Mouse (Mus musculus): ENCODE measurements around the gene Ssr1.

The Ssr1 gene

DNA sequence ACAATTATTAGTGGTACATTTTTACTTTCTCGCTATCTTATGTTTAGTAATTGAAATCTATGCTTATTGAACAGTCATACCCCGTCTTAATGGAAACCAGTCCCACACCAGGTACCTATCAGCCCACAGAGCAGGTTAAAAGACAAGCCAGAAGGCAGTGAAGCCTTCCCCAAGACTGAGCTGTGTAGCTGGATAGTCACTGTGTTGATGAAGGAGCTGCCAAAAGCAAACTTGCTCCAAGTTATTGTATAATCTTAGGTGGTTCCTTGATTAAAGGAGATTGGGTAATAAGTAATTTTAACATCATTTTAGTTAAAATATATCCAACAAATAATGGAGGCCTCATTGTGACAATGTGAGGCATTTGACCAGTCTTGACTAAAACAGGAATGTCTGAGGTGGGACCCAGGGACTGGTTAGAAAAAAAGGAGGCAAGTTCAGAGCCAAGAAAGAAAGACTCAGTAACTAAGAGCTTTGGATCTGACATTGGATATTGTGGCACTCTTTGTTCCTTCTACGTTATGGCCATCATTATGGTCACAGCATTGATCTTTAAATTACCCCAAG is 74.2 kb downstream of the Ssr1 start:
- DNase-seq (ENCODE audit: low read depth, low spot score) = no peak

DNA sequence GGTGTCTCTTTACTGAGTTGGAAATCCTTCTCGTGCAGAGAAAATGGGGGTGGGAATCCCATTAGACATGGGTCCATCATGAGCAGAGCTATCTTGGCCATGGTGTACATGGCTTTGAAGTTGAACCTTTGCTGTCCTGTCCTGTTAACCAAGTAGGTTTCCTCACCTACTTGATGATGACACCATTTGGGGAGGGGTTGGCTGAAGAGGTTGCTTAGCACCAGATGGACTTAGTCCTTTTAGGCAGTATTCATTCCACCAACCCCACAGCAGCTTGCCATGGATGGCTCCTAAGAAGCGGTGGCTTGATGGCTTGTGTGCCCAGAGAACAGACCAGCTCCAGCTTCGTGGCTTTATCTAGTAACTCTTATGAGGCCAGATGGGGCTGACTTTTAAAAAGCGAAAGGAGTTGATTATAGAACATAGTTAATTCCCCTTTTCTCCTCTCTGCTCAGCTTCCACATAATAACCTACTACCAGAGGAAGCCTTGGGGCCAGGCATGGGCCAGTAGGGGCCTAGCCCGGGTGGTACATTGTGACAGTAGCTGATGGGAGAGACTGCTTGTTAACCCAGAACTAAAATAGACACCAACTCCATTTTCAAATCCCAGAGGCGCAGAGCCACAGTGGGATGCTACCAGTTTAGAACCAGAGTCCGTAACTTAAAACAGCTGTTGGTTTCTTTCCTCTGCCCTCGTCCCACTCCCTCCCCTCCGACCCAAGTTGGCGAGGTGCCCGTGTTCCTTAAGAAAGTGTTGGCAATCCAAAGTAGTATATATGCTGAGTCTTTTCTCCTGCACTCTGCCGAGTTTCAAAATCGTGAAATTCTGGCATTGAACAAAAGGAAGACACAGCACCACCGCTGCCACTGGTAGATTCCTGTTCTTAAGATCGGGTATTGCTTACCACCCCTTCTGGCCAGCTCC is 75.4 kb downstream of the Ssr1 start:
- no peak for DNase-seq (ENCODE audit: low read depth, low spot score)

Data from retina, postnatal 7 days (tissue).